Mouse (Mus musculus) frontal cortex, postnatal 10 days (tissue): ENCODE data around the gene Samd15.
A peak's percentile ranks its signal among the peaks of the same experiment; 100 is the strongest.
"Not testable (repeated sequence)": the region's sequence is repeated elsewhere in the genome, so short reads cannot be mapped to it uniquely, and the experiment has no call there.

Source experiments
- DNase-seq, 2 experiments: peaks; one replicate each; pipeline ENCODE4 v3.0.0; 2022; ENCODE audit warnings: low spot score in 2 of 2, mixed read lengths in 1 of 2

The Samd15 gene

DNA sequence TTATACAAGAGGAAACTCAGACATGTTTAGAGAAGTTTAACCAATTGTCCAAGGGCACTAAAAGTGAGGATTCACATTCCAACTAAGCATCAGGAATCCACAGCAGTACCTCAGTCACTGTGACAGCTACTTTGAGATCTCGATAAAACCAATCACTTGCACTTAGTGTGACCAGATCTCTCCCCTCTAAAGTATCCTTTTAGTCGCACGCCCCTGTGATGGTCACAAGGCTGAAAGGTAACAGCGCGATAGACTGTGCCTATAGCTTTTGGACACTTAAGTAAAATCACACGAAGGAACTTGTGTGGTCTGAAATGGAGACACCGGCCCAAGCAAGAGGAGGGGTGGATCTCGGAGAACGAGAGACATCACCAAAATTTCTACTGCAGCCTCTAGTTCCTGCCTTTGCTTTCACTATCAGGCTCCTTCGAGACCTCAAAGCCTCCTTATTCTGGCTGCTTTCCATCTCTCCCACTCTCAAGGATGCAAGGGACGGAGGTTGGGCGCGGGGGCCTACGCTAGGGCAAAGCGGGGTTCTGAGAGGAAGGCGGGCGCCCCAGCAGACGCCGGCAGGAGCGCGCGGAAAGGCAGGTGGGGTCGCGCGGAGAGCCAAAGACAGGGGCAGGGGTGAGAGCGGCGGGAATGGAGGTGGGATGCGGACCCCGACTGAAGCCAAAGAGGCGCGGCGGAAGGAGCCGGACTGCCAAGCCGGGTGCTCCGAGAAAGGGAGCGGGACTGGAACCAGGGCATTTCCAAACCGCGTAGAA is at the start of gene Samd15:
Gene Samd15, plus strand, starts transcription at position 518 of the 767 bp plus-strand sequence.
- DNase-seq, result peak in 1 of 2 experiments; percentile 22

- not testable (repeated sequence) for DNase-seq
These were observed 45.1 kb upstream of the Samd15 start for GRCm38 (mm10) chr12:87154448-87154847.

DNA sequence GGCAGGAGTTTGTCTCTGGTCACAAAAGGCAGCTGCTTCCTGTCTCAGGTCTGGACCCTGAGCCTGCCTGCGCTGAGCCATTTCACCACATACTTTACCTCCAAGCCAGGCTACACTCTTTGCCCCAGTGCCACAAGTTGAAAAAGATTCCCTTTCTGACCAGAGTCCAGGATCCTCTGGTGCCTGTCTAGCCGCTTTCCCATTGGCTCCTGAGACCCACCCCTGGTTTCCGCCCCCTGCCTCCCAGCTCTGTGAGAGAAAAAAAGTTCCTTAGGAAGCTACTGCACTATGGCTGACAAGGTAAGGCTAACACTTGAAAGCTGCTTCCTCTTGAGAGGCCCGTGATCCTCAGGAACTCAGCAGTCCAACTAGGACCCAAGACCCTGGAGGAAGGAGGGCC is 42.2 kb upstream of the Samd15 start:
- no peak for DNase-seq

GRCm38 (mm10) chr12:87158099-87158498 is 41.4 kb upstream of the Samd15 start:
- no peak for DNase-seq

- DNase-seq, result no peak
These were observed 39.2 kb upstream of the Samd15 start for GRCm38 (mm10) chr12:87160310-87160709.

- DNase-seq, result no peak
These were observed 38.7 kb upstream of the Samd15 start for GRCm38 (mm10) chr12:87160815-87161214.

- DNase-seq, result no peak
These were observed 24.2 kb upstream of the Samd15 start for GRCm38 (mm10) chr12:87175194-87175946.

- no peak for DNase-seq
These were observed 21.9 kb upstream of the Samd15 start for GRCm38 (mm10) chr12:87177631-87178030.

- no peak for DNase-seq
These were observed 6.5 kb upstream of the Samd15 start for GRCm38 (mm10) chr12:87193008-87193407.

GRCm38 (mm10) chr12:87195069-87195468 is 4.5 kb upstream of the Samd15 start:
- DNase-seq, result no peak

DNA sequence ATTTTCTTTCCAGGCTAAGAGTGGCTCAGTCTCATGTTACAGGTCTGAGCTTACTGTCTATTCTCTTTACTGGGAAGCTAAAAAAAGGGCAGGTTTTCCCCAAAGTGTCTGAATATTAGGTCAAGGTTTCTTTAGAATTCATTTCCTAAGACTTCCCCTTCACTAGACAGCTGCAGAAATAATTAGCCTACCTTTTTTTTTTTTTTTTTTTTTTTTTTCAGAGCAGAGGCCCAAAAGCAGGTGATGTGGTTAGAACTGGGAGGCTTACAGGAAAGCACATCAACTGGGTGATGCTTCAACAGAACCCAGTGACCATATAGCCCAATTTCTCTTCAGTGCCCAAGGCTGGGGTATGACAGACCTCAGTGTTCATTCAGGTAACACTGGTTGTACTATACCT is 3.2 kb upstream of the Samd15 start:
- DNase-seq, result no peak

- no peak for DNase-seq
These were observed 731 bp upstream of the Samd15 start for GRCm38 (mm10) chr12:87198792-87199191.

DNA sequence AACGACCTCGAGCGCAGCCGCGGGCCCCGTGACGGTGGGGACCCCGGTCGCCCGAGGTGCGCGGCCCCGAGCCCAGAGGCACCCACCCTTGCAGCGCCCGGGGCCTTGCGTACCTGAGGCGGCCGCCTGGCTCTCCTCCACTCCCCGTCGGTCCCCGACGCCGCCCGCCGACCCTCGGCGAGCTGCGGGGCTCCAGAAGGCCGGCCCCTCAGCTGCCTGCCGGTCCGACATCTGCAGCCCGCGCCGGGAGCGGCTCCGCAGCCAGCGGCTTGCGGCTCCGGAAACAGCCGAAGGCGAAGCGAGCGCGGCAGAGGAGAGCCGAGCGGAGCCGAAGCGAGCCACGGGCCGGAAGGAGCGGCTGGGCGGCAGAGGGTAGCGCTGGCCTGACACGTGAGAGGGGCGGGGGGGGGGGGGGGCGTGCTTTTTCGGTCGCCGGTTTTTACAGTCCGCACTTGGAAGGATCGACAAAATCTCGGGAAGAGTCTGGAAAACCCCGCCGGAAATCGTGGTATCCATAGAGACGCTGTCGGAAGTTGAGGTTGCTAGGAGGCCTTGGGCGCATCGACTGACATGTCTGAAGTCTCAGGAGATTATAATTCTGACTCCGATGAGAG is 557 bp downstream of the Samd15 start, which contains the start of gene Tmed8:
Gene Tmed8, minus strand, starts transcription at position 482 of the 614 bp plus-strand sequence.
- DNase-seq, result peak; percentile 74 to 79

DNA sequence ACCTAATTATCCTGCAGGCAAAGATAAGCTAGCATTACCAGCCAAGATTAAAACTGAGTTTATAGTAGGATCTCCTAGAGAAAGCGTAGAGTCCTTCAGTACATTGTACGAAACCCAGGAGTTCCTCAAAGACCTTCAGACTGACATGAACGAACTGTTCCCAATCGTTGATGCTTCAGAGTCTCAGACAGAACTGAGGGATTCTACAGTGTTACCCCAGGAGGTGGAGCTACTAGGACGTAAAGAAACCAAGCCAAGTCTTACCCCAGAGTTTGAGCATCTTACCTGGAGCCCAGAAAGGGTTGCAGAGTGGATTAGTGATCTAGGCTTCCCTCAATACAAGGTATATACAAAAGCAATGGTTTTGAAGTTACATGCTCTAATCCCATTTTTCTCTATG is 2.2 kb downstream of the Samd15 start:
- DNase-seq, result no peak

GRCm38 (mm10) chr12:87205789-87206188 is 6.3 kb downstream of the Samd15 start:
- DNase-seq, result not testable (repeated sequence)

- no peak for DNase-seq
These were observed 13.5 kb downstream of the Samd15 start for GRCm38 (mm10) chr12:87212844-87213606.

DNA sequence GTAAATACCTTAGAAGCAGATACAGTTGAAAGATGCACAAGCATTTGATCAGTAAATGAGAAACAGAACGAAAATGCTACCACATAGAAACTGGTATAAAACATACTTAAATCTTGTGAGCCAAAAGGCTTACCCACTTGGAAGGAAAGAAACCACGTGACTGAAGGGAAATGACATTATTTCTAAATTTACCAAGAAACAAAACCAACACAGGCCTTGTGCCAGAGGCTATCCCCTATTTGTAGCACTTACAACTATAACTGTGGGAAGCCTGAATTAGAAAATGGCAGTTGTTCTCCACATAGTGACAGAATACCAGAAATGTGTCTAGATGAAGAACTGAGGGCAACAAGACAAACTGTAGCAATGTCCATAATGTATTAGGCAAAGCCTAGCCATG is 16.5 kb downstream of the Samd15 start:
- no peak for DNase-seq

DNA sequence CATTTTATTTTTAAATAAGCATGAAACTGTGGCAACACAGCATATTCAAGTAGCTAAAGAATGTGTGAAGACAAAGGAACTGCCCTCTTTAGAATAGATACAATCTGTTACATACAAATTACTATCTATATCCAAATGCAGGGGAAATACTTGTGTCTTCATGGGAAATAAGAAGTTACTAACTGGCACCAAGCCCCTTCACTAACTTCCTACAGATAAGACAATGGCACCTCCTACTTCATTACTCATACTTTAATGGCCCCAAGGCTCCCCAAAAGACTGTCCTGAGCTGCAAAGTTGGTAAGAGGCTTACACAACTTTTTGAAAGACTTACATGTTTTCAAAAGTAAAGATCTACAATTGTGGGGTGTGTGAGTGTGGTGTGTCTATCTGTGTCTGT is 18.1 kb downstream of the Samd15 start:
- DNase-seq, result no peak

DNA sequence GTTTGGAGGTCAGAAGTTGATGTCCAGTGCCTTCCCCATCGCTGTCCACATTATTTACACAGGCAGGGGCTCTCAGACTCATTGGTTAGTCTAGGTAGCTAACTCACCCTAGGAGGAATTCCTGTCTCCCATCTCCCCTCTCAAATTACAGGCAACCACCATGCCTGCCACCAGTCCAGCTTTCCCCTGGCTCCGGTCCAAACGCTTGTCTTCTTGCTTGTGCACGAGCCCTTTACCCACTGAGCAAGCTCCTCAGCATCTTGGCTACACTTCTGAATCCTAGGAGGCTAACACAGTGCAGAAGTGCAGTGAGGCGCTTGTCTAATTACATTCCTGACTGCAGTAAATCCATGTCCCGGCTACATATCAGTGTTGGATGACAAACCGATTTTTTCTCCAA is 19.8 kb downstream of the Samd15 start:
- DNase-seq, result no peak

GRCm38 (mm10) chr12:87224950-87225349 is 25.4 kb downstream of the Samd15 start:
- DNase-seq, result no peak

- DNase-seq, result no peak
These were observed 27.3 kb downstream of the Samd15 start for GRCm38 (mm10) chr12:87226801-87227200.

DNA sequence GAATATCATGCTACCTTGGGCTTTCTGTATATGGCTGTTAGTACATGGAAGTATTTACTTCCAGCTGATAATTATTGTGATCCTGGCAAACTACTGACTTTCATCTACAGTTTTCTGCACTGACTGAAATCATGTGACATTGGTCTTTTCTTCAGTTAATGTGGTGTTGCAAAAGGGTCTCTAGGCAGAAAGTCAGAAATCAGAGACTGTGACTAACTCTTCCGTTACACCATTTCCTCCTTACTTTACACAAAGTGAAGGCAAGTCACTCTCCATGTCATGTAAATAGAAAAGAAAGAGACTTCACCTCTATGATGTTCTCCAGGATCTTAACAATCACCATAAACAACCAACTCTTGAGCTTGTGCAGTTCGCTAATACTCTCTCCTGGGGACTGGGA is 30.1 kb downstream of the Samd15 start:
- DNase-seq, result no peak
